Mouse (Mus musculus) neural tube, embryonic 10.5 days (tissue): ENCODE measurements around the gene Zfp446.

Experiments
- DNase-seq: peaks from one replicate; pipeline ENCODE4 v3.0.0-alpha.2; 2017; ENCODE audit warnings: low spot score; ENCODE audit errors: extremely low spot score

The Zfp446 gene

GRCm38 (mm10) chr7:13023928-13024731, 46.5 kb downstream of the Zfp446 start:
- peak; percentile 97 for DNase-seq

- peak; percentile 82 for DNase-seq
Observed at GRCm38 (mm10) chr7:13024805-13025204, 47.2 kb downstream of the Zfp446 start.

- DNase-seq: no peak
Observed at GRCm38 (mm10) chr7:13025511-13026112, 48.0 kb downstream of the Zfp446 start.

GRCm38 (mm10) chr7:13028986-13029385, 51.3 kb downstream of the Zfp446 start:
- DNase-seq: no peak

GRCm38 (mm10) chr7:13031069-13031468, 53.4 kb downstream of the Zfp446 start:
- DNase-seq: no peak

- DNase-seq: no peak
Observed at GRCm38 (mm10) chr7:13031983-13032382, 54.3 kb downstream of the Zfp446 start.

- no peak for DNase-seq
Observed at GRCm38 (mm10) chr7:13032541-13032940, 54.9 kb downstream of the Zfp446 start.

GRCm38 (mm10) chr7:13033451-13034147, 56.0 kb downstream of the Zfp446 start:
- DNase-seq: no peak

GRCm38 (mm10) chr7:13034148-13034977, 56.7 kb downstream of the Zfp446 start, which contains the start of gene Chmp2a:
Gene Chmp2a (minus strand): TSS chr7:13034807.
- DNase-seq: peak; percentile 98
